Mouse (Mus musculus): ENCODE measurements around the gene Cyp2g1.
"Not testable (repeated sequence)": the region's sequence is repeated elsewhere in the genome, so short reads cannot be mapped to it uniquely, and the experiment has no call there.

The Cyp2g1 gene

DNA sequence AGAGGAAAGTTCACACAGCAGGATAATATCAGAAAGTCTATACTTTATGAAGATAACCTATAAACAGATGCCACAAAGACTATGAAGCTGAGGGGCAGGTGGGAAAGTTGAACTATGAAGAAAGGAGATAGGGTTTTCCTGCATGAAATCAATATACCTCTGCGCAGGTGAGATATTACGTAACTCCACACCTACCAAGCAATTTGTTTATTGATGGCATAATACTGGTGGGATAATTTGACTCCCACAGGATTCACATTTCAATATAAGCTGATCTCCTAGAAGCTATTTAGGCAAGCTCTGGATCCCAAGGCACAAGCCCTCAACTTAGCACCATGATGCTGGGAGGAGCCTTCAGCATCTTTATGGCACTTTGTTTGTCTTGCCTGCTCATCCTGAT lies at the start of gene Cyp2g1:
Cyp2g1 (plus strand) TSS at position 301 of the 400 bp plus-strand sequence.
- DNase-seq (ENCODE audit: low spot score): no peak

DNA sequence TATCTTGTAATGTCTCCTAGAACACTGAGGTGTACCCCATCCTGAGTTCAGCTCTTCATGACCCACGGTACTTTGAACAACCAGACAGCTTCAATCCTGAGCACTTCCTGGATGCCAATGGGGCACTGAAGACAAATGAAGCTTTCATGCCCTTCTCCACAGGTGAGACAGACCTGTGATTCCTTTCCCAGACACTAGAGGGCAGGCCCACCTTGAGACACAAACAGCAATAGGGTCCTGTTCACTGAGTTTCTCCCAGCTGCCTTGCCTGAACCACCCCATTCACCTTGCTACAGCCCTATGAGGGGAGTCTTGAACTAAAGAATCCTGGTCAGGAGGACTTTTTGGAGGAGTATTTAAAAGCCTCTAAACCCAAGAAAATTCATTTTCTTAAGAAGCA lies 41.6 kb upstream of the Cyp2g1 start:
- DNase-seq (ENCODE audit: low spot score): peak; percentile 3

DNA sequence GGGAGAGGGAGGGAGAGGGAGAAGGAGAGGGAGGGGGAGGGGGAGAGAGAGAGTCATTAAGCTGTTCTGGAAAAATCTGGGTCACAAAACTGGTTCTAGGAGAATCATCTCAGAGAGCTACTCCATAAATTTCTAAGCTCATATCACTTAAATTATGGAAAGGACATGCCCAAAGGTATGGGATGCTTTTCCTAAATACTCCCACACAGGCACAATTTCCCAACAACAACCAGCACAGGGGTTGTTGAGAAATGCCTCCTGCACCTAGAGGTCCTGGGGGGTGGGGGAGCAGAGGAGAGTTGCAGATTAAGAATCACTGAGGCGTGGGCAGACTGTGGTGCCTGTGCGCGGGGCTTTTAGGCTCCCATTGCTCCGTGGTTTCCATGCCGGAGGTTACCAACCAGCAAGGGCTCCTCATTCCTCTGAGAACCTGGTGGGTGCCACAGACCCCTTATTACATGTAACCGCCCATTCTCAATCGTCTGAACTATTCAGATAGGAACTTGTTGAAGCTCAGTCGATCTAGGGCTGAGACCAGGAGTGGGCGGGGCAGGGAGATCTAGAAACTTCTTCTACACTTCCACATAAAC lies 38.7 kb upstream of the Cyp2g1 start:
- DNase-seq (ENCODE audit: low spot score): no peak

DNA sequence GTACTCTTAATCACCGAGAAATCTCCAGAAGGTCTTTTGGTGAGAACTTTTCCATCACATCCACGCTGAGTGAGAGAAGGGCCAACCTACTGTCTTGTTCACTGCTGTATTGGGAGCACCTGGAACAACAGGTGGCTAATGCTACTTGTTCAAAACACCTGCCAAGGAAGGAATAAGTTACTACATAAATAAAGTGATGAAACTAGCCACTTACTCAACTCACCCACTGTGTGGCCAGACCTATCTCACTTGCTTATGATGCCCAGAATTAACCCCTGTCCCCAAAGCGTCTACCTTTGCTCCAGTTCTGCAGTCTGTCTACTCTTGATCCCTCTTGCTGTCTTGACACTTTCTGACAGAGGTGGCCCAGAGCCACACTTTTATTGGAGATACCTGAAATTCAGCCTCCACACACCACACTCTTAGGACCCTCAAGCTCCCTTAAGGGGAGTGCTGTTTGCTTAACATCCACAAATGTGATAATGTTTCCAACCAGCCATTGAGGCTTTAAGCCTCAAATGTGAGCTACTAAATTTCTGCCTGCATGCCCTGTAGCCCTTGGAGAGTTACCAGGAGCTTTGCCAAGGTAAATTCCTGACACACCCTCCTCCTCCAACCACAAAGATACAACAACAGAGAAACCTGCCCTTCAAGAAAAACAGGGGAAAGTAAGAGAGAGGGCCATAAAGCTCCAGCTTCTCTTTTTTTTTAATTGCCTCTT lies 35.7 kb upstream of the Cyp2g1 start:
- no peak for DNase-seq (ENCODE audit: low spot score)

DNA sequence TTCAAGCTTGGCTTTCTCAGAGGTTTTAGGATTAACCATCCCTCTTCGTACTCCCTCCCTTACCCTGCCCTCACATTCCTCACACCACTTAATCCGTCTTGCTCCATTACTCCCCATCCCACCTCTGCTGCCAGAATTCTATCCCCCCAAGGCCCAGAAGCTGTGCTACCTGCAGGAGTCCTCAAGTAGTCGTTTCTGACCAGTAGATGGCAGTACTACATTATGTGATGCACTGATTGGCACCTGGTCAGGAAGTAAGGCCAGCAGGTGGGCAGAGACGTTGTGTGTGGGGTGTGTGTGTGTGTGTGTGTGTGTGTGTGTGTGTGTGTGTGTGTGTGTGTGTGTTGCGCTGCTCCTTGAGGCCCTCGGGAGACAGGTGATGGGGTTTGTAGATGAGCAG lies 32.8 kb upstream of the Cyp2g1 start:
- DNase-seq (ENCODE audit: low spot score): peak; percentile 25

DNA sequence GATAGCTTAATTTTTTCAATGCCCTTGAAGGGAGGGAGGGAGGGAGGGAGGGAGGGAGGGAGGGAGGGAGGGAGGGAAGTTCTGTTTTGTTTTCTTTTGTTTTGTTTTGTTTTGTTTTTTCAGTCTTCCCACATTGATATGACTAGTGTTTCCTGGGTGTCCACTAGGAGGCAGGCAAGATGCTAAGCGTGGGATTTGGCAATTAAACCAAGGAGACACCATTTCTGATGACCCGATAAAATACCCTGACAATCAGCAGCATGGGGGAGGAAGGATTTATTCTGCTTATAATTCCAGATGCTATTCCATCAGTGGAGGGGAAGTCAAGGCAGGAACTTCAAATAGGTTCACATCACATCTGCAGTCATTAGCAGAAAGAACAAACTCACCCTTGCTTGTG lies 30.9 kb upstream of the Cyp2g1 start:
- DNase-seq (ENCODE audit: low spot score): peak; percentile 11

DNA sequence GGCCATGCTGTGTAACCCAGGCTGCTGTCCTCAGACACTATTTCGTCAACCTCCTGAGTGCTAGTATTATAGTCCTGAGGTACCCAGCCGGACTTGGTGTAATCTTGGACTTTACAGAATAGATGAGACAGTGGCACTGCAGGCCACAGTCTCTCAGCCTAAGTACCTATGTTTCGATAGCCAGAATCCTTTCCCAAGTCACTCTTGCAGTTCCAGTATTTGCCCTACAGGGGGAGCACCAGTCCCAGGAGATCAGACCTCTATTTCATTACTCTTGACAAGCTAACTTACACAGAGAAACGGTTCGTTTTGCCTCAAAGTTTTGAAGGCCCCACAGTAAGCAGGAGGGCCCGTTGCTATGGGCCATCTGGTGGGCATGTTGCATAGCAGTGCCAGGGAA lies 30.2 kb upstream of the Cyp2g1 start:
- DNase-seq (ENCODE audit: low spot score): peak; percentile 68

DNA sequence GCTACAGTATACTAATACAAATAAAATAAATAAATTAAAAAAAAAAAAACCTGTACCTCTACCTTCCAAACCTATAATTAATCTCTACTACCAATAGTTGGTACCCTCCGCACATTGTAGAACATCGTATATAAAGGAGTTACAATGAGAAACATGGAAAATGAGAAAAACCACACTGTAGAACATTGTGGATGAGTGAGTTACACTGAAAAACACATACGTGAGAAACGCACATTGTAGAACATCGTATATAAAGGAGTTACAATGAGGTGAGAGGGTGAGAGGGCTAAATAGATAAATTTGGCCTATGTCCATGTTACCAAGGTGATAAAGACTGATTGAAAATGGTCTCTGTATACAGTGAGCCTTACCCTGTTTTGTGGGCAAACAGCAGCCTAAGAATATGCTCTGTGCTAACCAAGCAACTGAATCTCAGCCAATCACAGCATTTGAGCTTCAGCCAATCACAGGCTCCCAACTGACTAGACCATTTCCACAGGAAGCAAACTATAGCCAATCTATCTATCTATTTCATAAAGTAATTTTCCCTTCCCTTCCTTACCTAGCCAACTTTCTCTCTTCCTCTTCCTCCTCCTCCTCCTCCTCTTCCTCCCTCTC lies 28.8 kb upstream of the Cyp2g1 start:
- DNase-seq (ENCODE audit: low spot score): peak; percentile 2

DNA sequence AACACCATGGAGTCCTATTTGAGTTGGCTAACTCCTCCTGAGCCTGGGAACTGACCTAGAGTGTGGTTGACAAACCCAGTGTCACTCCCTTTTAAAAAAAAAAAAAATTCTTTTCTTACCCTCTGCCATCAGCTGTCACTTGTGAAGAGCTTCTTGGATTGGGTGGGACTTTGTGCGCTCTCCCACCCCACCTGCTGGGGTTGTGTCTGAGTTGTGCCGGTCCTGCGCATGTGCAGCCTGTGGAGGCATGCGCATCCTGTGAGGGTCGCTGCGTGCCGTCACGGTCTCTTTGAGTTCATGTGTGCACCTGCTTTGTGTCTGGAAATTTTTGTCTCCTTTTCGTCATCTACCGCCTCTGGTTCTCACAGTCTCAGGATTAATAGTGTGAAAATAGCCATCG lies 28.2 kb upstream of the Cyp2g1 start:
- DNase-seq (ENCODE audit: low spot score): no peak

DNA sequence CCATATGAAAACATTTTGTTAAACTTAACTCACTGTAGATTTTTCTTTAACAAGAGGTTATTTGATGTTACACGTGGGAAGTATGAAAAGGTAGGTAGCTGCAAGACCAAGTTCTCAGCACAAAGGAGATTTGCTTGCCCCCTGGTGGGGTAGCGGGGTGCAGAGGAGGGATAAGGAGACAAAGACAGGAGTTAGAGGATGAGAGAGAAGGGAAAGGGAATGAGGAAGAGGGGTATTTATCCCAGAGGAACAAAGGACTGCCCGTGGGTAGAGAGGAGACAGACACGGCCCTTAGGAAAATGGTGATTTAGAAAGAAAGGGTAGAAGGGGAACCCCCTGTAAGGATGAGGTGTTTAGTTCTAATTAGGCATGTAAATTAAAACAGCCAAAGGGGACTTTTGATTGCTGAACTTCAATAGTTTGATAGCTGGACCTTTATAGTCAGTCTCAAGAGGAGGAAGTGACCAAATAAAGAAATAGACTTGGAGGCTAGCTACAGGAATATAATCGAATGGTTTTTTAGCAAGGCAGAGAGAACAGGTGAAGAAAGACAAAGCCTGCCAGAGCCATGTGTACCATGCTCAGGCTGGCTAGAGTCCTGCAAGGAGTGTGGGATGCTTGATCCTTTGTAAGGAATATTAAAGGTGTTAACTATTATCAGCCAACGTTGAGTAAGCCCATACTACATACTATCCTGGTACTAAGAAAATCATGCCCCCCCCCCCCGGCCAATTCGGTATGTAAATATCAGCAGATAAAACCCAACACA lies 27.5 kb upstream of the Cyp2g1 start:
- DNase-seq (ENCODE audit: low spot score): no peak

DNA sequence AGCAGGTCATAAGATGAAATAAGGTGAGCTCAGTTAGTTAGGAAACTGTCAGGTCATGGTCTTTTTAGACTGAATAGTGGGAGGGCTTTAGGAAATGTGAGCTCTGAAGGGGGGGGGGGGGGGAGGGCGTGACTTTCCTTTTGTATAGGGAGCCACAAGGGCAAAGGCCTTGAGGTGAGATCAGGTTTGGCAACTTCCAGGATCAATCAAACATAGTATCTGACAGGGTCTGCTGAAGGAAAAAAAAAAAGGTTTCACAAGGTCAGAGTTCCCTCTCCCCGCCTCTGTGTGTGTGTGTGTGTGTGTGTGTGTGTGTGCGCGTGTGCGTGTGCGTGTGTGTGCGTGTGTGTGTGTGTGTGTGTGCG lies 26.9 kb upstream of the Cyp2g1 start:
- DNase-seq (ENCODE audit: low spot score): no peak

DNA sequence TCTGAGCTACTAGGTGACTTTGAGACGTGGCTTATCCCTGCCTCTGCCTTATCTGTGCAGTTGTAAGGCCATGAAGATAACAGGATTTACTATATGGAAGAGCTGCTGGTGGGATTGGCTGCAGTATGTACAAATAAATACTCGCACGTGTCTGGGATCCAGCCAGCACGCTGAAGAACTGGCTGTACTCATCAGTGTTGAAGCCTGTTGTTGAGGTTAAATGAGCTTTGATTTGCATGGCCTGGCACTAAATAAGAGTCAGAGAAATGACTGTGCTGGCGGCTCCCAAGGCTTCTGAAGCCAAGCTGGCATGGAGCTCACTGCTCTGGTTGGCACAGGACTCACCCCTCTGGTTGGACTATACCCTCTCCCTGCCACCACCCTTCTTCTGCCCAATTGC lies 25.5 kb upstream of the Cyp2g1 start:
- peak; percentile 2 for DNase-seq (ENCODE audit: low spot score)

DNA sequence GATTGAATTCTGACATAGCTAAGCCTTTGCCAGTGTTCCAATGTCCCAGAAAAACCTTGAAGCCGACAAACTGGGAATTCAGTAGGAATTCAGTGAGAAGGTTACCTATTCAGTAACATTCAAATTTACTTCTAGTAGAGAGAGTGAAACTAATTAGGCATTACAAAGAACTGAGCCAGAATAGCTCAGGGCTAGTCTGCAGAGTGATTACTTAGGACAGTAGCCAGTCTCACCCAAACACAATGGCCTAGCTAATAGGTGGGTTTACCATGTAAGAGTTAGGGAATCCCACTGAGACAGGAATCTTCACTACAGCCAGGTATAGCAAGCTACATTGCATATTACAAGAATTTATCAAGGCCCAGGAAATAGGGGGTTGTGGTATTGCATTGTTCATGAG lies 22.7 kb upstream of the Cyp2g1 start:
- DNase-seq (ENCODE audit: low spot score): not testable (repeated sequence)

DNA sequence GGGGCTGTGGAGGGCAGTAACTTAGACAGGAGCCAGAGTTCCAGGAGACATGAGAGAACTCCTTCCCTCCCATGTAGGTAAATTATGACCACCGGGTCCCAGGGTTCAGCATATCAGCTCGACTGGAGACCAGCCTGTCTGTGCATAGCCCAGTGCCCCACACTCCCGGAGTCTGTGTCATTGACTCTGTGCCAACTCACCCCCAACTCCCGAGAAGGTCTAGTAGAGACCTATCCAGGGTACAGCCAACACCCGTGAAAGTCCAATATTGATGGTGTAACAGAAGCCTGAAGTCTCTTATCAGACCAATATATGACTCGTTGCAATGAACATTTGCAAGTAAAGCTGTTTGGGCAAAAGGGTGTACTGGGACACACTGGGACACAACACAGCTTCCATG lies 18.7 kb upstream of the Cyp2g1 start:
- DNase-seq (ENCODE audit: low spot score): no peak

DNA sequence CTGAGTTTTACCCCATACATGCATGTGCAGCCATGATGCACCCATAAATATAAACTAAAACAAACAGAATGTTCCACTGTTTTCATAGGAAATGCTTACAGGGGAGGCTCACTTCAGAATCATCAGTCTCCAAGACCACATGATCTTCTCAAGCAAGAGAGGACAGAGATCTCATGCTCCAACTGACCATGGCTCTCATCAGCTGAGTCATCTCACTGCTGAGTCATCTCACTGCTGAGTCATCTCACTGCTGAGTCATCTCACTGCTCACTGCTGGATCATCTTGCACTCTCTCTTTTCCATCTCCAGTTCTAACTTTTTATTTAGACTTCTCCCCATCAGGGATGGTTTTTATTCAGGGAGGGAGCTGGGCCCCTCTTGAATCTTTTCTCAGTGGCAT lies 8.6 kb upstream of the Cyp2g1 start:
- no peak for DNase-seq (ENCODE audit: low spot score)

DNA sequence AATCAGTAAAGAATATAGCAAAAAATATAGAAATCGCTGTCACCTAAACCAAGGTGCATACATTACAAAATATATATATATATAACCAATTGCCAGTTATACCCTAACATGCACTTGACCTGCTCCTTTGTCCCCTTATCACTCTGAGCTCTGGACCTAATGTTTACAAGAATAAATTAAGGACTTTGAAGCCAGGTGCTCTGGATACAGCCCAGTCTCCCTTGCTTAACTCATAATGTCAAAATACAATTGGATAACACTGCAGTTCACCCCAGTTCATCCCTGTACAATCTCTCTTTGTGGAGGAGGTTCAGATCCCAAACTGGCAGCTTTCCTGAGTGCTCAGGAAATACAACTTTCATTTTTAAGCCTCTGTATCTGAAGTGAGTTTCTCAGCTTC lies 7.7 kb upstream of the Cyp2g1 start:
- no peak for DNase-seq (ENCODE audit: low spot score)

DNA sequence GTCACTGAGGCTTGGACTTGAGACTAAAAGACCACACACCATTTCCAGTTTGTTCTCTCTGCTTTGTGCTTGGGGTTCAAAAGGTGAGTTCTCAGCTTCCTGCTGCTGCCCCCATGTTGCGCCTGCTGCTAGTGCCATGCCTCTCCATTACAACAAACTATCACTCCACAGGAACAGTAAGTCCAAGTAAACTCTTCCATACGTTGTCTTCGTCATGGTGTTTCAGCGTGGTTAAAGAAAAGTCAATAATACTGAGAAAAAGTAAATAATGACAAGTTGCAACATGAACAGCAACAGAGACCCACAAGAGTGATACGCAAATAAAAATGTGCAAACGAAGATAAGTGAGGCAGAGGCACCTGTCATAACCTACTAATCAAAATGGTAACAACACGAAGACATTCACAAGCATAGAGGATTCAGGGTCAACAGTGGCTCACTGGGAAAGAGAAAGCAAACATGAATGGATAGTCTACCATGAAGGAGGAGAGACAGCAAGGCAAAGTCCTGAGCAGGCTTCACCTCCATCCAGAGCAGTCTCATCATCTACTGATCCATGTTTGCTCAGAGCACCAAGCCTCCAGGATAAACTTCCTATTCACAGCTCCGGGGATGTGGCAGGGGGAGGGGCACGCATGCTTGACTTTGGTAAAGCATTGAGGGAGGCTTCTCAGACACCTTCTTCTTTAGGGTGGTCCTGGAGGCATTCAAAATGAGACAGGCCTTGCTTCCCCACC lies 23.0 kb downstream of the Cyp2g1 start:
- DNase-seq (ENCODE audit: low spot score): not testable (repeated sequence)

DNA sequence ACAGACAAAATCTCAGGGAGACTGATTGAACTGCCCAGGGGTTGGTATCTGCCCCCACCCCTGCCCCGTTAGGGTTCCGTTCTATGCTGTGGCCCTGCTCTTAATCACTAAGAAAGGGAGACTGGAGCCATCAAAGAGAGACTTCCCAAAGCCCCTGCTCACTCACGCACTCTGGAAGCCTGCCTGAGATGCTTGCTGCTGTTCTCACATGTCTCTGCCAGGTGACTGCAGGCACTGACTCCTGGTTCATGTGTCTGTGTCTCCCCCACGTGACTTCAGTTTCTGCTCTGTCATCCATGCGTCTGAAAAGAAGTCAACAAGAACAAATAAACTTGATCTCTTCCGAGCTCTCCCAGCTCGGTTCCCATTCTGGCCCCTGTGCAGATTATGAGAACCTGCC lies 24.0 kb downstream of the Cyp2g1 start:
- DNase-seq (ENCODE audit: low spot score): not testable (repeated sequence)

DNA sequence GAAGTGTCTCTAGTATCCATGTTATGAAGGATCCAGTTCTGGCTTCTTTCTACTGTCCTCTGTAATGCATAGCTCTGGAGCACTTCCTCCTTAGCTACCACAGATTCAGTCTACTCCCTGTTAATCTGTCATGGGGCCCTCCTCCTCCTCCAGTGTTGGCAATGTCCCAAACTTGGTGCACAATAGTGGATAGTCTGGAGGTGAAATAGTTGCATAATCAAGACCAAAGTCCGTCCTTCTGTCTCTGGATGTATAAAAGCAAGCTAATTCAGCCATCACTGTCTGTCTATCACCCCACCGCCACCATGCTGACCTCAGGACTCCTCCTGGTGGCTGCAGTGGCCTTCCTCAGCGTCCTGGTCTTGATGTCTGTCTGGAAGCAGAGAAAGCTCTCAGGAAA lies 26.4 kb downstream of the Cyp2g1 start, which contains the start of gene Cyp2a5:
Cyp2a5 (plus strand) TSS at position 247 of the 400 bp plus-strand sequence.
- DNase-seq (ENCODE audit: low spot score): not testable (repeated sequence)

DNA sequence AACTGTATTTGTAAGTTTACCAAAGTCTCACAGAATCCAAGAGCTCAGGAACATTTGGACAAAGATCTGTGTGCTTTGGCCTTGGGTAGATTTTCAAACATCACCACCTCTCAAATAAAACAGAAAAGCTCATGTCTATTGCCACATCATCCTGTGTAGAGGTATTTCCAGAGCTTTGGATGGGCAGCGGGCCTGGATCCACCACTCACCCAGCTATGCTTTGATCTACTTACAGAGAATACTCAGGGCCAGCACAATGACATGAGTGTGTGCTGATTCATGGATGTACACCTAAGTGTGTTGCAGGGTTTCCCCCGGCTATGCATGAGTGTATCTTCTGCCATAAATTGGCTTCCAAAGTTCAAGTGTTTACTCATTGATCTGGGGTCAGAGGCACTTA lies 34.7 kb downstream of the Cyp2g1 start:
- not testable (repeated sequence) for DNase-seq (ENCODE audit: low spot score)

DNA sequence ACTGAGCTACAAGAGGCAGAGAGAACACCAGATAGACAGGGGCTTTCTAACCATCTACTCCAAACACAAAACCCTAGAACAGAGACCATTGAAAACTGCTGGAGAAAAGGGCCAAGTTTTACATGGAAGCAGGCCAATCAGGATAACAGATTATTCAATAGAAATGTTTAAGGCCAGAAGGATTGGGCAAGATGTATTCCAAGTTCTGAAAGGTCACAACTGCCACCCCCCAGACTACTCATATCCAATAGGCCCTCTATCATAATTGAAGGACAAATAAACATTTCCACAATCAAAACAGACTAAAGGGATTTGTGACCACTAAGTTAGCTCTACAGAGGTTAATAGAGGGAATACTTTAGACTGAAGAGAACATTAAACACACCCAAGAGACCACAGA lies 41.4 kb downstream of the Cyp2g1 start:
- DNase-seq (ENCODE audit: low spot score): not testable (repeated sequence)

All from adipocyte (in vitro differentiated cells).